Mouse (Mus musculus): ENCODE measurements around the gene Nkain2.

The Nkain2 gene

DNA sequence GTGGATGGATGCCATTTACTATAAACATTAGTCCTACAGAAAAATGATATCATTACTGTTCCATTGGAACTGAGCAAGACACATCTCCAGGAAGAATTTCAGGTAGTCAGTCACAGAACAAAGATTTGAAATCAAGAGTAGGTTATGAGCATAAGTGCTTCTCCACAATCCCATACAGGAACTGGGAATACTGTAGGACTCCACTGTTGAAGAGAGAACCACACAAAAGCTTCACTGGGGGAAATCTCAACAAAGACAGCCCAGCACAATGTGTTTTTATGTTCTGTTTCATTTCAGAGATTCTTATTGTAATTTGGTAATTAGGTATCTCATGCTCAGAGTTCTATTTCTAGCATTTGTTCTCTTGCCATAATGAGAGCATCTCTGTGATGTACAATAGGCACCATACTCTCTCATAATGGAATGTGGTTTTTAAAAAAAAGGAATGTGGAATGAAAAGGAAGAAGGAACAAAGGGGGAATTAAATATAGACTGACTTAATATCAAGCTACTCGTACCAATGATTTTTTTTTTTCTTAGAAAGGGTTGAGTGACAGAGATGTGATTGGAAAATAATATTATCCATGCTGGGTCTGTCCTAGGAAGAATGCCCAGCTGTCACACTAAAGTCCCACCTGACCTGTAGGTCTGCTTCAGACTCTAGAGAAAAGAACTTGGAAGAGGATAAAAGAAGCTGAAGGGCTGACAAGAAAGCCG is 313.5 kb downstream of the Nkain2 start:
- no peak for DNase-seq (ENCODE audit: low read depth, low spot score)

DNA sequence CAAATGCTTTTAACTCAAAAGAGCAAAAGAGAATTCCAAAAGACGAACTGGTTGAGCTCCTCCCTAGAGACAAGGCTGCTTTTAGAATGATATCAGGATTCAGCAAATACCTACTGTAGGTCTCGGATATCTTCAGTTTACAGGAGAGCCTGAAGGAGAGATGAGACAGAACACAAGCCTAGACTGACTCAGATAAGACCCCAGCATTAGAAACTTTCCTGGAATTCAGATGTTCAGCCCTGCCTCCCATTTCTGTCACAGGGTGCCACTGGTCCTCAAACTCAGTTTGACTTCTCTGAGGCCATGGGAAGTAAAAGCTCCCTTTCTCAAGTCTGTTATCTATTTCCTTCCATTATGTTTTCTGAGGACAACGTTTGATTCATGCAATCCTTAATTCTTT is 332.6 kb downstream of the Nkain2 start:
- no peak for DNase-seq (ENCODE audit: low read depth, low spot score)

DNA sequence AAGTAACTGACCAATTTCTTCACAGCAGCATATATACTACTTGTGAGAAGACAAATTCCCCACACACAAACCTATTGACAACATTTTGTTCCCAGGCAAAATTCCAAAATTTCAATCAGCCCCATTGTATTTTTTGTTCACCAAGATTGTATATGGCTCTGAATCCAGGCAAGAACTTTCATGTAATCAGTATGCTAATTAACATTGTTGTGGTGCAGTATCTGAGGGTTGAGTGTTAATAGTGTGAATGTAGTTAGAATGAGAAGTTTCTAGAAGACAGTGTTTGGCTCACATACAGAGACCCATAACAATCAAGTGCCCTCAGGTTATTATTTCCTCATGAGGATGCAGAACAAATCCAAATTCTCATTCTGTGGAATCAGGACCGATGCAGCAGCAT is 354.2 kb downstream of the Nkain2 start:
- DNase-seq (ENCODE audit: low read depth, low spot score) = no peak

DNA sequence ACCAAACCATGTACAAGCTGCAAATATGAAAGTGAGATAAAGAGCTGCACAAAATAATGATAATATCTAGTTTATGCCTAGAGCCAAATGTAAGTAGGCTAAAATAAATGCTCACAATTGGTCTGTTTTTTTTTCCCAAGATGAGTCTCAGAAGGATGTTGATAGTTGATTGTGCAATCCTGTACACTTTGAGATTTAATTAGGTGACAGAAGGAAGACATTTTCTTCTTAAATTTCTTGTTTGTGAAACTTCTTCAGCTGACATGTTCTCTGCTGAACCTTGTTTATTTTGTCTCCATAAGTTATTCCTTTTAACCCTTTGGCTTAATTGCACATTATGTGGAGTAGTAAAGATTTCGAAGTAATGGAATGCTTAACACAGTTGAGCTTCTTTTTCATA is 379.4 kb downstream of the Nkain2 start:
- DNase-seq (ENCODE audit: low read depth, low spot score) = no peak

DNA sequence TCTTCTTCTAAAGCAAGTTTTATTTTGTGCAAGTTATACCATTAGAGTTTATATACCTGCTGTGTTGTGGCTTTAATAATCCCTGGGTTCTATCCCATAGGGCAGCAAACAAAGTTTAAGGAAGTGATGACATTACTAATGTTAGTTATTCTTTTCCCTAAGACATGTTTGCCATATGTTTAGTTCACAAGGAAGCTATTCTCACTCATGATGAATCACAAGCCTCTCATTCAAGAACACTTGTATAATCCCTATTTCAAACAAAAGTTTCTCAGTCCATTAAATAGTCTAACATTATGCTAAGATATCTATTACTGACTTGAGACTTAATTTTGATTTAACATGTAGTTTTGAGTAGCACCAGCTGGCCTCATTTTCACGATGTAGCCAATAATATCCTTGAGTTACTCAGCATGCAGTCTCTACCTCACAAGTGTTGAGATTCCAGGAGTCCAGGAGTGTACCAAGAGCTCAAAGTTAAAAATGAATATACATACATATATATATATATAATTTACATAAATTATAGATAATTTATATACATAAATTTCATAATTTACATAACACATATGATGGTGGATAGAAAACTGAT is 395.6 kb downstream of the Nkain2 start:
- no peak for DNase-seq (ENCODE audit: low read depth, low spot score)

DNA sequence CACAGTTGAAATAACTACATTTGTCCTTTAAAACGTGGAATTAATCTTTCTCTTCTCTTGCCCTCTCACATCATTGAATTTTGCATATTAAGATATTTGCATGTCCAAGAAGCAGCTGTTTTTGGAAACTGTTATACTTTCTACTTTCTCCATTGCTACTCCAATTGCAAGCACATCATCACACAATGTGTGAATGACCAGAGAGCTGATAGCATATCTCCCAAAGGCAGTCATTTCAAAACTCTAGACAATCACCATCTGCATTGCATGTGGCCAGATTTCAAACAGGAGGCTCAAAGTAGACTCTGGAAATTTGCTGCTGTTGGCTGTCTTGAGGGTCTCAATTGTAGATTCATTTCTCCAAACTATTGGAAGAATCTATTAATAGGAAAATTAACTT is 396.7 kb downstream of the Nkain2 start:
- no peak for DNase-seq (ENCODE audit: low read depth, low spot score)

DNA sequence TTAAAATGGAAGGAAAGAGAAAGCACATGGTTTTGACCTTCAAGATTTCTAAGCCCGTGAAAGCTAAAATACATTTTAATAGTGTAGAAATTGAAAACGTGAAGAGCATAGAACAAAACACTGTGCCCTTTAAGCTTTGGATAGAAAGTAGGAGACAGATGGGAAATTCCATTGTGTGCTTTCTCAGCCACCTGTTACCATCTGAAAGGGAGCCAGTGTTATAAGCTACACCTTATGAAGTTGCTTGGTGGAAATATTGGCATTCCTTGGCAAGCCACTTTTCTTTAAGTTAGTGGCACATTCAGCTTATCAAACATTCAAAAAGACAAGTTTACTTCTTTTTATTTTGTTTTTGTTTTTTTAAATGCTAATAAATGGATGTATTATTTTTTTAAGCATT is 427.5 kb downstream of the Nkain2 start:
- DNase-seq (ENCODE audit: low read depth, low spot score) = no peak

DNA sequence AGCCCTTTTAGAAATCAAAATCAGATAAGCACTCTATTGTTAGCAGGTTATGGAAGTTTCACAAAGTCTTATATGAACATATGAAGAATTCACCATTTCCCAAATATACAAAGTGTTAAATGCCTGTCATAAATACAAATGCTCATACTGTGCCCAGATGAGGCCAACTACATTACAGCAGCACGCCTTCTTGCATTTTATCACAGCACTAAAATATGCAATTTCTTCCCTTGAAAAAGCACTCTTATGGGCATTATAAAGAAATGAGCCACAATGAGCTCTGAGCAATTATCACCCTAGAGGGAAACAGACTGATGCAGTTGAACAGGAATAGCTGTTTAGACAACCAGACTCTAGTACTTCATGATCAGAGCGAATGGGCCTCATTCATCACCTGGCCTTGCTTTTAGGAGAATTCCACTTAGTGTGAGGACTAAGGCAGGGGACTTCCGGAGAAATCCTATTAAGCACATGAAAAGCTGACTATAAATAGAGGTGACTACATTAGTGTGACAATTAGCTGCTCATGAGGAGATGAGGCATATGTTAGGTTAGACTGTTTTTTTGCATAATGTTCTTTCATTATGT is 450.2 kb downstream of the Nkain2 start:
- DNase-seq (ENCODE audit: low read depth, low spot score) = no peak

DNA sequence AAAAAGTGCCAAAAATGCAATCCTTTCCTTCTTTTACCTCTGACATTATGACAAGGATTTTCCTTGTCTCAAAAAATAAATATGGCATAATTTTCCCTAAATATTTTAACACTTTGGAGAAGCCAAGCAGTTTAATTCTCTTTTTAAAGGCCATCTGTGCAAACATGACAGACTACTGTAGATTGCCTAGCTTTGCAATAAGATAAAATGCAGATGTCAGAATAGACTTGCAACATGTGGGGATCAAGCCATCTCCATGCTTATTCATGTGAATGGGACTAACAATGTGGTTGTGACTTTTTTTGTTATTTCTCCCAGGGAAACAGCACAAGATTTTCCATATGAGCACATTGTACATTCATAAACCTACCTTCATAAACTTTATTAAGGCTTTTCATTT is 476.0 kb downstream of the Nkain2 start:
- no peak for DNase-seq (ENCODE audit: low read depth, low spot score)

DNA sequence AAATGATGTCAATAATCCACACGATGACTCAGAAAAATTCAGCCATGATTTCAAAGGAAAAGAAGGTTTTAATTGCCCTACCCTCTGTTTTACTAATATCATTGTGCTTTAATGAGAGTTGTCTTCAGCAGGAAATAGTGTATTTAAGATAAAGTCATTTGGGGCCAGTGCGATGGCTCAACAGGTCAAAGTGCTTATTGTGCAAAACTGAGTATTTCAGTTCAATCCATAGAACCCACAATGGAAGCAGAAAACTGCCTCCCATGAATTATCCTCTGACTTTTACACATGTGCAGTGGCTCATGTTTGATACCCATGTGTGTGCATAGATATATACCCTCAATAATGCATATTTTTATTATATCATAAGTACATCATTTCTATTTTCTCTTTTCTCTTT is 478.9 kb downstream of the Nkain2 start:
- DNase-seq (ENCODE audit: low read depth, low spot score) = no peak

DNA sequence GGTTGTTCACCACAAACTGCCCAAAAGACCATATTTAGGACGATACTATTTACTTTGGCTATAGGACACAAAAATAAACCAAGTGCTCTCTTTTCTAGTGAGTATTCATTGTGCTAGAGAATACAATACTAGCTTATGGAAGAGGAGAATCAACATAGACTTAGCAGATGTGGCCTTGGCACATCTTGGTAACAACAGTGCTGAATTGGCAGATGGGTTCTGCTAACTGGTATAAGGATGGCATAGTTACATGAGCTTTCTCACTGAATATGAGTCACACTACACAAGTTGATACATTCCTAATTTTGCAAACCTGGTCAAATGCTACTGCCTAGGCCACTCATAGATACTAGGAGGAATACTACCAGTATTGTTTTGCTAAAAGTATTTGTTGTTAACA is 489.3 kb downstream of the Nkain2 start:
- DNase-seq (ENCODE audit: low read depth, low spot score) = no peak

DNA sequence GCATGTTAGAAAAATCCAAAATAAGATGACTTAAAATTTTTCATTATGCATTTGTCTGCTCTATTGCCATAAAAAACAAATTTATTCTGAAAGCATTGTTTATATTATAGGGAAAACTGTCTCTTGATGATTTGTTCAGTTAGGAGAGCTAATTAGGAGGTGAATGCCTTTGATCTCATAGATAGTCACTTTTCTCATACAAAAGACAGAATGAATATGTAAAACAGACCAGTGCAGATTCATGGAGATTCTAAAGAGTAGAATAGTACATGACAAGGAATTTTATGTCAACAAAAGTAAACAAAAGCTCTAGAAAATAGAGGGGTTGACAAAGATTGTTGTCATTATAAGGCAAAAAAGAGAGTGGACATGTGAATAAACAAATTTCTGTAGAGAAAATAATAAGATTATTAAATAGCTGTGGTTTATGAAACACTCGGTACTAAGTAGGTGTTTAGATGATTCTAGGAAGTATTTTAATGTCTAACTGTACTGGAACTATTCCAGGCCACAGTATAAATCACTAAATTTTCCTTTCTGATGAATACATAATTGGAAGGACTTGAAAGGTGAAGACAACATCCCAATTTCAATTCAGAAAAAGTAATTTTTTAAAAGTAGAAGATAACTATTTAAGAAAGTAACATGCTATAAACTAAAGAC is 496.3 kb downstream of the Nkain2 start:
- no peak for DNase-seq (ENCODE audit: low read depth, low spot score)

DNA sequence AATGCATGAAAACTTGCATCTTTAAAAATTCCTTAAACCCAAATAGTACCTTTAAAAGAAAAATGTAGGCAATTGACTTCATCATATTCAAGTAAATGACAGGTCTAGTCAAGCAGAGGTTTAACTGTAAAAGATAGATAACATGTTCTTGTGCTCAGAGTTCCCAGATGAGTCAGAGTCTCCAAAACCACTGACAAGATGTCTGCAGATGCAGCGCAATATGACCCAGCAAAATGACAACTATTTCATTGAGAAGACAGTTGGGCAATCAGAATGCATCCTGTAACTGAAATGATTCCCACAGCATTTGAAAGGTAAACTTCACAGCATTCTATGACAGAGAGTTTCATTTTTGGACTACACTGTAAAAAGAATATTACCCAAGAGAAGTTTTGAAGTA is 496.9 kb downstream of the Nkain2 start:
- no peak for DNase-seq (ENCODE audit: low read depth, low spot score)

DNA sequence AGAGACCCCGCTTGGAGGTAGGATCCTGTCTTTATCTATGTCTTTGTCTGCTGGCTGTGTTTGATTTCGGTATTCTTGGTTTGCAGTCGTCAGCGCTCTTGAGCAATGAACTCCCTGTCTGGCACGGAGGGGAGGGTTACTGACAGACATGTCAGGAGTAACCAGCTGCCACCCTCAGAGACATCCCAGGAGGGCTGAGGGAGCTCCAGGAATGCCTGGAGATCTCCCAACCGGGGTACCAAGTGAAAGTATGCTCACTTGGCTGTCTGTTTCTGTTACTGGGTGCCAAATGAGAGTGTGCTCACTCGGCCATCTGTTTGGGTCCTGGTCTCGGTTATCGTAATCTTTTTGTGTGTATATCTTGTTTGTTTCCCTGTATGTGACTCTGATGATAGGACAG is 577.5 kb downstream of the Nkain2 start:
- DNase-seq (ENCODE audit: low read depth, low spot score) = no peak

DNA sequence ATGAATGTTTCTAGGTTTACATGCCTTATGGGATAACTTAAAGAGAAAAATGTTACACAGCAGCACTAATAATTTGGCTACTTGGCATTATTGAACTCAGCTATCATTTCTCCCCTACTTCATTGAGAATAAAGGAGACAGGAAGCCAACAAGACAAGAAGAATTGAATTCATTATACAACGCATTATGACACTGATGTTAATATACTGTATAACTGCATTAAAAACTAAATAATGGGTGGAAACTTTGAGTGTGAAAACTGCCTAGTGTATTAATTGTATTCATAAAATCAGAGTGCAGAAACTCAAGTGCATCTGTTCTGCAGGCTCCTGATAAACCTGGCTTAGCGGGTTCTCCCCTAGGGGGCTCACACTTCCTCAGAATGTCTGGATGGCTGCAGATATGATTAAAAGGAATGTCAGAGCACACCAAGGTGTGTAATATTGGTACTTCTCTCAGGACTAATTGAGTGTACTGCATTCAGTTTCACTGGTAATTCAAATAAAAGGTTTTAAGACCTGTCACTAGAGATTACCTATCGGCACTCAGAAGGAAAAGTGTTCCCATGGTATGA is 589.2 kb downstream of the Nkain2 start:
- no peak for DNase-seq (ENCODE audit: low read depth, low spot score)

DNA sequence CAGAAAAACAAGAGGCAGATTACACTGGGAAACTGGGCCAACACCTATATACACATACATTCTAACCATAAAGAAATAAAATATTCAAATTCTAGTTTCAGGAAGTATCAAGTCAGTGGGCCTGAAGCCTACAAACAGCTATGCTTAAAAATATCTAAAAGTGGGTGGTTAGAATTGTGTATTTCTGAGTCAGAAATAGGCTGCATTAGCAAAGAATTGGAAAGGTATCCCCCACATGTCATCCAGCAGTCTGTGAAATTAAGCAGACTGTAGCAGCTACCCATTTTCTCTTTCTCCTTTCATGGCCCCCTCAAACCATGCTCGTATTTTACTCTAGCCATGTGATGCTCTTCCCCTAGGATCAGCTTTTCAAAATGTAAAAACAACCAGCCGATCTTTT is 599.8 kb downstream of the Nkain2 start:
- DNase-seq (ENCODE audit: low read depth, low spot score) = no peak

DNA sequence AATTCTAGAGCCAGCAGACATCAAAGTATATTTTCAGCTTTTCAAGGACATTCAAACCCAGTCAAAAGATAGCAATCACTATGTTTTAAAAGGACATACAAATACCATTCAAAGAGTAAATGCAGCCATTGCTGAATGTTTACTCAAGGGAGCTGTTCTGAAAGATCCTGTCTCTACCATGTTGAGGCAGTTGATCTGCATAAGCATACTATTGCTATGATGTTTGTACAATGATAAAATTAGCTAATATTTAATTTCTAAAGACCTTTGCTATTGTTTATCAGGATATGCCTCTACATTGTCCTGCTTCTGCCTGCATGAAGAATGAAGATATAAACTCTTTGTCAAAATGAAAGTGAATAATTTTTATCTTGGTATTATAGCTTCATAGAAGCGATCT is 606.6 kb downstream of the Nkain2 start:
- no peak for DNase-seq (ENCODE audit: low read depth, low spot score)

DNA sequence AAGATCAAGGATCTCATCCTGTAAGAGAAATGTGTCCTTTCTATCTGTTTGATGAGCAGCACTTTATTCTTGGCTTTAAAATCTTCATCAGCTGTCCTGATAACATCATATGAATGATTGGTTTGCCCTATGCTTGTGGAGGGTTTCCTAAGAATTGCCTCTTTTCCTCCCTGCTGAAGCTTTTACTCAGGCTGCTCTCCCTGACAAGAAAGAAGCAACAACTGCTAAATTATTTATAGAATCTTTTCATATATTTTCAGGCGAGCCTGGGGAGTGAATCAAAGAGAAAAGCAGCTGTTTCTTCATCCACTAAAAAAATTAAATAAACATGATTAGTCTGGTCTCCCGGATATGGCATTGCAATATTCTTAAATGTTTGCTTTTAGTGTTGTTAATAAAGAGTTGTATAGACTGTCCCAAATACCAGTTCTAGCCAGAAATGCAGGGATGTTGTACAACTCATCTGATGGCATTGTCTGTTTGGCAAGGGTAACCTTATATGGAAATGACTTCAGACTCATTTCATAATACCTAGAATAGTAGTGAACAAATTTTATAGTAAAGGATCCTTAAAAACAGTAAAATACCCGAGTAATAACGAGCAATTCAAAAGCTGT is 646.9 kb downstream of the Nkain2 start:
- no peak for DNase-seq (ENCODE audit: low read depth, low spot score)

DNA sequence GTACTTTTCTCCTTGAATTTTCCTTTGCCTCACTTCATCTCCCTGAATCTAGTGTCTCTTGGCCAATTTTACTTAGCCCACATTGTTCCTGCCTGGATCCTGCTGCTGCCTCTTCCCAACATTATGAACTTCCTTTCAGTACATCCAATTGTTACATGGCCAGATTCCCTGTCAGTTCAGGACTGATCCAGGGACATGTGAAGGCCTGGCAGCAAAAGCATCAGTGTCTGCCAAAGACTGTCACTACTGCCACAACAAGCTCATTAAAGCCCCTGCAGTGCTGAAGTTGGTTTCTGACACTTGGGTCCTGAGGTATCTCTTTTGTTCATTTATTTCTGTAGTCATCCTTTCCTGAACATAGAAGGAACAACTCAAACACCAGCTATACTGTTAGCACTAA is 649.1 kb downstream of the Nkain2 start:
- no peak for DNase-seq (ENCODE audit: low read depth, low spot score)

DNA sequence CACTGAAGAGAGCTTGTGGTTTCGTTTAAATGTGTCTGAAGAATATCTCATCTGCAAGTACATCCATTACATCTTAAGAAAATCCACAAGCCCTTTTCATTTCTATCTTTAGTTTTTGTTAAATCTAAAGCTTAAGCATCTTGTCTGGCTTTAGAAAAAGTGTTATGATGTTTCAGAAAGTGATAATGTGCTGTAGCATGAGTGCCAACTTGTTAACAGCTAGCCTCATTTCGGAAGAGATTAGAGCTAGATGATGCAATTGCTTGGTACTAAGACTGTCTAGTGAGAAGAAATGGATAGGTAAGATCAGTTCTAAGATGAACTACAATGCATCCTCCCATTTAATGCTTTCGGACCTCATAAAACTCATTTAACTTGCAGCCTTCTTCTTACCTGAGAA is 707.3 kb downstream of the Nkain2 start:
- DNase-seq (ENCODE audit: low read depth, low spot score) = no peak

DNA sequence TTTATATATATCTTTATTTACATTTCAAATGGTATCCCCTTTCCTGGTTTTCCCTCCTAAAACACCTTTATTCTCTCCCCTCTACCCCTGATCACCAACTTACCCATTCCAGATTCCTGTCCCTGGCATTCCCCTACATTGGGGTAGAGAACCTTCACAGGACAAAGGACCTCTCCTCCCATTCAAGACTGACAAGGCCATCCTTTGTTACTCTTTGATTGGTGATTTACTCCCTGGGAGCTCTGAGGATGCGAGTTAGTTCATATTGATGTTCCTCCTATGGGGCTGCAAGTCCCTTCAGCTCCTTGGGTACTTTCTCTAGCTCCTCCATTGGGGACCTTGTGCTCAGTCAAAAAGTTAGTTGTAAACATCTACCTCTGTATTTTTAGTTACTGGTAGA is 798.9 kb downstream of the Nkain2 start:
- DNase-seq (ENCODE audit: low read depth, low spot score) = no peak

DNA sequence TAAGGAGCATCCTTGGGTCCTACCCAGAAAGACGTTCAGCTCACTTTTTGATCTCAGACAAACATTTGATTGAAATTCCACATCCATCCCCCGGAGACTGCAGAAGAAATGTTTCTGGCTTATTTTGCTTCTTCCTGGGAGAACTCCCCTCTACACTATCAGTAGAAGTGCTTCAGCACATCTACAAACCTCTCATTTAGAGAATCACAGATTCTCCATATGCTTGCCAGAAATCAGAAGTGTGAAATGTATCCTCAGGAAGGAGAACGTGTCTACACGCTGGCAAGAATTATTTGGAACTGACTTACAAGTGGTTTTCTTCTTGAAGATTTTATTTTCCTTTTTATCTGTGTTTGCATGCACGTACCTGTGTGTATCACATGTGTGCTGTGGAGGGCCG is 829.9 kb downstream of the Nkain2 start:
- DNase-seq (ENCODE audit: low read depth, low spot score) = no peak

Data from mesoderm, embryonic 11.5 days (tissue).